Mouse (Mus musculus) kidney, embryonic 16.5 days (tissue): Measurements from ENCODE around the gene Apmap. TPM values are rescaled to one million over a fixed set of nuclear protein-coding genes. Genes with fewer than 3 reads are reported as not detected.

Experiments
- polyA plus RNA-seq: library from polyadenylated mRNA; unstranded; fragments of >200 nt; fragmentation: Nextera tagmentation; extraction: Ambion mirVana; gene quantifications from 2 replicates; pipeline ENCODE4 v1.2.1, GENCODE M21; 2015

Gene Apmap
- polyA plus RNA-seq, 1 experiment from 2014 or later, result 58.0 TPM

Other genes with a start within 250 kb of the Apmap start
- 8.5 and 9.4 TPM in 2 replicates for gene 3300002I08Rik, start 245.8 kb downstream of the Apmap start, polyA plus RNA-seq
- gene Zfp442, start 157.1 kb downstream of the Apmap start, polyA plus RNA-seq, result 10.8 and 11.5 TPM in 2 replicates
- gene Zfp345, start 123.5 kb downstream of the Apmap start, polyA plus RNA-seq, result 0.08 and 0.16 TPM in 2 replicates
- gene Cst7, start 38.2 kb downstream of the Apmap start, polyA plus RNA-seq, result 0.27 TPM in 1 of 2 replicates, not detected in the other
- gene Acss1, start 59.9 kb upstream of the Apmap start, polyA plus RNA-seq, result 14.5 and 15.7 TPM in 2 replicates
- gene Vsx1, start 80.8 kb upstream of the Apmap start, polyA plus RNA-seq, result not detected in 2 replicates
- 34.8 TPM in 2 replicates for gene Entpd6, start 140.5 kb upstream of the Apmap start, polyA plus RNA-seq
- gene Pygb, start 178.2 kb upstream of the Apmap start, polyA plus RNA-seq, result 94.4 and 95.6 TPM in 2 replicates